Mouse (Mus musculus) MEL (cell line): ENCODE results near the gene Tdrkh. TPM values are rescaled to one million over a fixed set of nuclear protein-coding genes. Genes with fewer than 3 reads are reported as not detected.
A peak's percentile ranks its signal among the peaks of the same experiment; 100 is the strongest.

Experiments
- DNase-seq: peaks from one replicate; pipeline ENCODE4 v3.0.0; 2011; ENCODE audit warnings: low read depth, low spot score
- H3K27ac ChIP-seq: 2 replicates; pipeline ENCODE4 v1.5.1; 2012; ENCODE audit warnings: low read depth, mild to moderate bottlenecking, control low read depth, low read length, moderate library complexity; ENCODE audit not compliant: control insufficient read depth
- H3K27me3 ChIP-seq, 2 experiments: fragments of 150-350 bp in 1 of 2; sonication (generic) in 1 of 2; 2 replicates each; pipeline ENCODE4 v1.6.1; 2012; ENCODE audit warnings: low read length in 2 of 2, mild to moderate bottlenecking in 2 of 2, improper control_type of control experiment in 1 of 2, moderate library complexity in 1 of 2; ENCODE audit not compliant: insufficient read depth in 2 of 2, control insufficient read depth in 1 of 2
- H3K36me3 ChIP-seq, 2 experiments: 2 replicates each; pipeline ENCODE4 v1.6.1; 2012 to 2014; ENCODE audit warnings: low read length in 2 of 2, improper control_type of control experiment in 1 of 2, inconsistent platforms in 1 of 2, mild to moderate bottlenecking in 1 of 2; ENCODE audit not compliant: insufficient read depth in 2 of 2, control insufficient read depth in 1 of 2
- H3K4me1 ChIP-seq, 2 experiments: fragments of 150-350 bp in 1 of 2; sonication (generic) in 1 of 2; 2 replicates each; pipeline ENCODE4 v1.6.1; 2012; ENCODE audit warnings: low read length in 2 of 2, improper control_type of control experiment in 1 of 2, mild to moderate bottlenecking in 1 of 2; ENCODE audit not compliant: insufficient read depth in 2 of 2, control insufficient read depth in 1 of 2
- H3K4me3 ChIP-seq, 2 experiments: fragments of 150-350 bp in 1 of 2; sonication (generic) in 1 of 2; 2 replicates each; pipeline ENCODE4 v1.5.1; 2012; ENCODE audit warnings: low read depth in 2 of 2, low read length in 2 of 2, mild to moderate bottlenecking in 2 of 2, moderate library complexity in 2 of 2, control low read depth in 1 of 2, improper control_type of control experiment in 1 of 2; ENCODE audit not compliant: control insufficient read depth in 1 of 2, insufficient read depth in 1 of 2
- H3K79me2 ChIP-seq: 2 replicates; pipeline ENCODE4 v1.6.1; 2012; ENCODE audit warnings: mild to moderate bottlenecking, low read length, moderate library complexity; ENCODE audit not compliant: control insufficient read depth, poor library complexity, insufficient read depth
- H3K9ac ChIP-seq: 2 replicates; pipeline ENCODE4 v1.6.1; 2012; ENCODE audit warnings: low read depth, mild to moderate bottlenecking, control low read depth, low read length, moderate library complexity; ENCODE audit not compliant: control insufficient read depth, poor library complexity, severe bottlenecking
- H3K9me3 ChIP-seq: fragments of 150-350 bp; sonication (generic); replicated peaks from 2 replicates; pipeline ENCODE4 v1.6.1; 2012; ENCODE audit warnings: mild to moderate bottlenecking, low read length, improper control_type of control experiment, moderate library complexity; ENCODE audit not compliant: insufficient read depth
- BHLHE40 ChIP-seq: IDR thresholded peaks from 2 replicates; pipeline ENCODE4 v1.6.1; 2012; ENCODE audit warnings: low read depth, mild to moderate bottlenecking, inconsistent platforms, low read length, improper control_type of control experiment, borderline replicate concordance
- CHD1 ChIP-seq: IDR thresholded peaks from 2 replicates; pipeline ENCODE4 v1.6.1; 2012; ENCODE audit warnings: low read depth, mild to moderate bottlenecking, inconsistent platforms, low read length, improper control_type of control experiment
- CHD2 ChIP-seq: IDR thresholded peaks from 2 replicates; pipeline ENCODE4 v1.6.1; 2011; ENCODE audit warnings: low read length, improper control_type of control experiment
- CTCF ChIP-seq, 3 experiments: IDR thresholded peaks in 2 of 3; conservative IDR thresholded peaks in 1 of 3; 2 replicates each; pipeline ENCODE4 v1.5.1; 2011 to 2012; ENCODE audit warnings: low read length in 3 of 3, low read depth in 2 of 3, mild to moderate bottlenecking in 2 of 3, improper control_type of control experiment in 1 of 3, inconsistent platforms in 1 of 3, mixed read lengths in 1 of 3, moderate library complexity in 1 of 3; ENCODE audit not compliant: control insufficient read depth in 1 of 3, insufficient read depth in 1 of 3, poor library complexity in 1 of 3, severe bottlenecking in 1 of 3
- E2F4 ChIP-seq: IDR thresholded peaks from 2 replicates; pipeline ENCODE4 v1.6.1; 2011; ENCODE audit warnings: low read depth, low read length, improper control_type of control experiment, borderline replicate concordance
- ETS1 ChIP-seq: IDR thresholded peaks from 2 replicates; pipeline ENCODE4 v1.6.1; 2012; ENCODE audit warnings: low read depth, mild to moderate bottlenecking, inconsistent platforms, low read length, improper control_type of control experiment, moderate library complexity
- GATA1 ChIP-seq: IDR thresholded peaks from 2 replicates; pipeline ENCODE4 v1.6.1; 2011; ENCODE audit warnings: low read depth, low read length, improper control_type of control experiment
- HCFC1 ChIP-seq: IDR thresholded peaks from 2 replicates; pipeline ENCODE4 v1.6.1; 2012; ENCODE audit warnings: low read depth, mild to moderate bottlenecking, inconsistent platforms, low read length, improper control_type of control experiment, moderate library complexity
- MAFK ChIP-seq: IDR thresholded peaks from 2 replicates; pipeline ENCODE4 v1.6.1; 2011; ENCODE audit warnings: low read depth, mild to moderate bottlenecking, low read length, improper control_type of control experiment, borderline replicate concordance
- MAX ChIP-seq: IDR thresholded peaks from 2 replicates; pipeline ENCODE4 v1.6.1; 2011; ENCODE audit warnings: low read length, improper control_type of control experiment
- MAZ ChIP-seq: IDR thresholded peaks from 2 replicates; pipeline ENCODE4 v1.6.1; 2012; ENCODE audit warnings: low read depth, mild to moderate bottlenecking, inconsistent platforms, low read length, improper control_type of control experiment
- MXI1 ChIP-seq: IDR thresholded peaks from 2 replicates; pipeline ENCODE4 v1.6.1; 2011; ENCODE audit warnings: mild to moderate bottlenecking, low read depth, low read length, improper control_type of control experiment
- MYB ChIP-seq: IDR thresholded peaks from 2 replicates; pipeline ENCODE4 v1.6.1; 2011; ENCODE audit warnings: mild to moderate bottlenecking, low read depth, low read length, improper control_type of control experiment
- NELFE ChIP-seq: IDR thresholded peaks from 2 replicates; pipeline ENCODE4 v1.6.1; 2011; ENCODE audit warnings: low read depth, low read length, improper control_type of control experiment
- POLR2A ChIP-seq, 2 experiments: IDR thresholded peaks; 2 replicates each; pipeline ENCODE4 v1.6.1; 2011 to 2012; ENCODE audit warnings: low read length in 2 of 2, mild to moderate bottlenecking in 2 of 2, control low read depth in 1 of 2, improper control_type of control experiment in 1 of 2, low read depth in 1 of 2, moderate library complexity in 1 of 2; ENCODE audit not compliant: control insufficient read depth in 1 of 2, insufficient read depth in 1 of 2, poor library complexity in 1 of 2
- RCOR1 ChIP-seq: IDR thresholded peaks from 2 replicates; pipeline ENCODE4 v1.6.1; 2012; ENCODE audit warnings: low read depth, mild to moderate bottlenecking, inconsistent platforms, low read length, improper control_type of control experiment
- SIN3A ChIP-seq: IDR thresholded peaks from 2 replicates; pipeline ENCODE4 v1.6.1; 2012; ENCODE audit warnings: low read length, improper control_type of control experiment, inconsistent platforms
- TAL1 ChIP-seq: IDR thresholded peaks from 2 replicates; pipeline ENCODE4 v1.6.1; 2012; ENCODE audit warnings: mild to moderate bottlenecking, inconsistent platforms, low read length, moderate library complexity, mixed read lengths
- TCF12 ChIP-seq: IDR thresholded peaks from 2 replicates; pipeline ENCODE4 v1.6.1; 2014; ENCODE audit warnings: low read depth, mild to moderate bottlenecking, inconsistent platforms, low read length, improper control_type of control experiment, moderate library complexity
- UBTF ChIP-seq: IDR thresholded peaks from 2 replicates; pipeline ENCODE4 v1.6.1; 2012; ENCODE audit warnings: low read depth, mild to moderate bottlenecking, inconsistent platforms, low read length, improper control_type of control experiment, moderate library complexity, borderline replicate concordance; ENCODE audit not compliant: insufficient read depth
- USF1 ChIP-seq: IDR thresholded peaks from 2 replicates; pipeline ENCODE4 v1.6.1; 2014; ENCODE audit warnings: low read depth, mild to moderate bottlenecking, inconsistent platforms, low read length, improper control_type of control experiment, moderate library complexity
- USF2 ChIP-seq, 2 experiments: IDR thresholded peaks; 2 replicates each; pipeline ENCODE4 v1.6.1; 2011 to 2012; ENCODE audit warnings: improper control_type of control experiment in 2 of 2, low read length in 2 of 2, borderline replicate concordance in 1 of 2, inconsistent platforms in 1 of 2, low read depth in 1 of 2, mild to moderate bottlenecking in 1 of 2; ENCODE audit not compliant: insufficient read depth in 1 of 2
- ZC3H11A ChIP-seq: IDR thresholded peaks from 2 replicates; pipeline ENCODE4 v1.6.1; 2012; ENCODE audit warnings: low read depth, mild to moderate bottlenecking, inconsistent platforms, low read length, improper control_type of control experiment
- ZKSCAN1 ChIP-seq: IDR thresholded peaks from 2 replicates; pipeline ENCODE4 v1.6.1; 2012; ENCODE audit warnings: low read depth, mild to moderate bottlenecking, inconsistent platforms, low read length, improper control_type of control experiment, moderate library complexity
- ZNF384 ChIP-seq: IDR thresholded peaks from 2 replicates; pipeline ENCODE4 v1.6.1; 2012; ENCODE audit warnings: low read depth, mild to moderate bottlenecking, inconsistent platforms, low read length, improper control_type of control experiment
- polyA plus RNA-seq, 2 experiments: library from polyadenylated mRNA; stranded (reverse) in 1 of 2; unstranded in 1 of 2; fragments of >175 nt in 1 of 2; fragments of >200 nt in 1 of 2; gene quantifications; 2 replicates each; pipeline versions ENCODE4 v1.2.1 to v1.2.4; 2012; ENCODE audit warnings: low replicate concordance in 2 of 2, low read depth in 1 of 2; ENCODE audit not compliant: insufficient read length in 2 of 2, insufficient read depth in 1 of 2, missing spikeins in 1 of 2
- total RNA-seq: library from RNA; depleted of rRNA; stranded (reverse); fragments of 300-350 nt; gene quantifications from 2 replicates; pipeline ENCODE4 v1.2.3, GENCODE M21; 2012

The Tdrkh gene
- total and polyA plus RNA-seq, 3 experiments = not detected

DNA sequence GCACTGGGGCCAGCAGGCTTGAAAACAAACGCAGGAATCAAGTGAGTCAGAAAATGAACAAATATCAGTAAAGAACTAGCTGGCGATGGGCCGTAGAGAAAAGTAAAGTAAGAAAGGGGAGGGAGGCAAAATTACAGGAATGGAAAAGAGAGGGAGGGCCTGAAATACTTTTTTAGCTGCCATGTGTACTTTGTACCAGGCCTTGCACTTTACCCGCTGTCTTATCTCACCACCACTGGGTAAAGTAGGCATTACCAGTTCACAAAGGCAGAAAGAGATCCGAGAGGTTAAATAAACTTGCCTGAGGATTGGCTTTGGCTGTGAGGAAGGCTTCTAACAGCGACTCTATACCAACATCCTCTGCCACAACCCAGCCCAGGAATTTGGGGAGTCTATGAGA, 45.6 kb upstream of the Tdrkh start:
- Histone ChIP-seq H3K79me2 (no peaks in the 10 kb centered on the region), H3K4me1 (peaks cover 0 to 4% of the 10 kb centered on the region in 2 experiments; a peak in 3 of 4 replicates), H3K9me3 (no peaks in the 10 kb centered on the region), H3K4me3 (no peak overlapping the region), H3K27ac (no peak overlapping the region), H3K9ac (no peak overlapping the region), H3K36me3 (peaks cover 0 to 6% of the 10 kb centered on the region in 2 experiments; a peak in 2 of 4 replicates), H3K27me3 (no peaks in the 10 kb centered on the region)
- no peak for DNase-seq
- no peak for TF ChIP-seq CHD1
- no peak for TF ChIP-seq GATA1
- no peak for TF ChIP-seq ETS1
- no peak for TF ChIP-seq E2F4
- no peak for TF ChIP-seq ZNF384
- TF ChIP-seq MXI1 = no peak

DNA sequence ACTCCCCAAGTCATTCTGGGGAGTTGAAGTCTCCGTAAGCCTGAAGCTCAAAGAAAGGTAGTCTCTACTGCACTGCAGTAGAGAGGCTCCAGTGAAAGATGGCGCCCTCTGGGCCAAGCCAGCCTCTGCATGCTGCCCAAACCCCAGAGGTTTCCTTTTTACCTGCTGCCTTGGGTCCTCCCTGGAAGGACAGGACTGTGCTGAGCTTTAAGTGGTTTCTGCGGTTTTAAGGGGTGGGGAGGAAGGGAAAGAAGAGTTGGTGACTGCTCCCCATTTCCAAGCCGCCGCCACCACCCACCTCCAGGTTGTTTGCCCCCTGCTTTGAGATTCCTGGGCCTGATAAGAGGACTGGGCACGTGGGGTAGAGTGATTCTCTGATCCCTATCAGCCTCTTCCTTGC, 44.4 kb upstream of the Tdrkh start:
- TF ChIP-seq USF1 = 0 out of 2 replicates have a peak, but pooled peaks have one; percentile 19
- no peak for TF ChIP-seq USF2 (IDR thresholded peaks at IDR 0.05; ENCODE audit: borderline replicate concordance in 1 of 2, insufficient read depth in 1 of 2, low read depth in 1 of 2, low read length in 2 of 2)
- no peak for TF ChIP-seq CTCF (IDR thresholded peaks at IDR 0.05 in 2 of 3, conservative IDR thresholded peaks at IDR 0.05 in 1 of 3; ENCODE audit: control insufficient read depth in 1 of 3, insufficient read depth in 1 of 3, low read depth in 2 of 3, low read length in 3 of 3, poor library complexity in 1 of 3, severe bottlenecking in 1 of 3)
- TF ChIP-seq BHLHE40 = peak; percentile 50; the same call in 1 of the 2 replicates
- no peak for TF ChIP-seq NELFE
- DNase-seq = no peak
- no peaks in the 10 kb centered on the region for H3K27me3 ChIP-seq
- peaks cover 0 to 6% of the 10 kb centered on the region in 2 experiments; a peak in 2 of 4 replicates for H3K36me3 ChIP-seq
- H3K27ac ChIP-seq = no peak overlapping the region
- H3K79me2 ChIP-seq = no peaks in the 10 kb centered on the region
- no peak overlapping the region for H3K9ac ChIP-seq
- H3K9me3 ChIP-seq = no peaks in the 10 kb centered on the region
- H3K4me1 ChIP-seq = peaks cover 0 to 4% of the 10 kb centered on the region in 2 experiments; a peak in 3 of 4 replicates
- no peak overlapping the region for H3K4me3 ChIP-seq

DNA sequence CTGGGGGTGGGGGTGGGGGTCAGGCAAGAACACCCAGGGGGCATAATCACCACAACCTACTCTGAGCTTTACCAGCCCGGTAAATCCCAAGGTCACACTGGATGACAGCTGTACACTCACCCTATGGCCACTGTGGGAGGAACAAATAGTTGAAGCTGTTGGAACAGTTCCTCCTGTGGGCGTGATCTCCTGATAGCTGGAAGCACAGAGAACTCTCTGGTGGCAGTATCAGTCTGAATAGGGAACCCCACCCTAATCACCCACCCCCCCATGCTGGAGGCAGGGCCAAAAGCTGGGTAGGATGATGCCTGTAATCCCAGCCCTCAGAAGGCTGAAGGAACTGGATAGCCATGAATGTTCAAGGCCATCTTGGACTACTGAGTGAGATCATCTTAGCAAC, 43.4 kb upstream of the Tdrkh start:
- Histone ChIP-seq H3K27me3 (no peaks in the 10 kb centered on the region), H3K9me3 (no peaks in the 10 kb centered on the region), H3K27ac (no peak overlapping the region), H3K79me2 (no peaks in the 10 kb centered on the region), H3K4me1 (peaks cover 0 to 4% of the 10 kb centered on the region in 2 experiments; a peak in 3 of 4 replicates), H3K36me3 (peaks cover 0 to 6% of the 10 kb centered on the region in 2 experiments; a peak in 2 of 4 replicates), H3K9ac (no peak overlapping the region), H3K4me3 (no peak overlapping the region)
- peak; percentile 78 for DNase-seq
- TF ChIP-seq MAZ (0 out of 2 replicates have a peak, but pooled peaks have one; percentile 27), TAL1 (no peak), RCOR1 (no peak), SIN3A (peak; percentile 45; the same call in 1 of the 2 replicates), UBTF (no peak), NELFE (no peak), MYB (no peak; the same call in 1 of the 2 replicates), ETS1 (no peak), CHD2 (no peak), CTCF (IDR thresholded peaks at IDR 0.05 in 2 of 3, conservative IDR thresholded peaks at IDR 0.05 in 1 of 3; ENCODE audit: control insufficient read depth in 1 of 3, insufficient read depth in 1 of 3, low read depth in 2 of 3, low read length in 3 of 3, poor library complexity in 1 of 3, severe bottlenecking in 1 of 3) (no peak), ZKSCAN1 (no peak), USF1 (no peak), ZC3H11A (no peak), TCF12 (no peak), MAFK (no peak), E2F4 (no peak), MXI1 (no peak), MAX (no peak), HCFC1 (no peak), BHLHE40 (no peak), GATA1 (peak; percentile 68), POLR2A (IDR thresholded peaks at IDR 0.05; ENCODE audit: control insufficient read depth in 1 of 2, insufficient read depth in 1 of 2, low read depth in 1 of 2, low read length in 2 of 2, poor library complexity in 1 of 2) (no peak)
